Mouse (Mus musculus) urinary bladder, postnatal 36 days (tissue): ENCODE results near the gene Zmym6.
"Not testable (repeated sequence)": the region's sequence is repeated elsewhere in the genome, so short reads cannot be mapped to it uniquely, and the experiment has no call there.

Experiments
- DNase-seq, 2 experiments: peaks; one replicate each; pipeline ENCODE4 v3.0.0; 2022; ENCODE audit warnings: low spot score in 2 of 2, mixed read lengths in 1 of 2

Zmym6 gene

GRCm38 (mm10) chr4:127076875-127077548 is at the start of gene Zmym6:
Gene Zmym6, plus strand, starts transcription at chr4:127077383.
- DNase-seq, result peak; percentile 91 to 94

GRCm38 (mm10) chr4:127037158-127037557 is 40.0 kb upstream of the Zmym6 start:
- DNase-seq, result no peak

GRCm38 (mm10) chr4:127037908-127038827 is 39.0 kb upstream of the Zmym6 start:
- no peak for DNase-seq

DNA sequence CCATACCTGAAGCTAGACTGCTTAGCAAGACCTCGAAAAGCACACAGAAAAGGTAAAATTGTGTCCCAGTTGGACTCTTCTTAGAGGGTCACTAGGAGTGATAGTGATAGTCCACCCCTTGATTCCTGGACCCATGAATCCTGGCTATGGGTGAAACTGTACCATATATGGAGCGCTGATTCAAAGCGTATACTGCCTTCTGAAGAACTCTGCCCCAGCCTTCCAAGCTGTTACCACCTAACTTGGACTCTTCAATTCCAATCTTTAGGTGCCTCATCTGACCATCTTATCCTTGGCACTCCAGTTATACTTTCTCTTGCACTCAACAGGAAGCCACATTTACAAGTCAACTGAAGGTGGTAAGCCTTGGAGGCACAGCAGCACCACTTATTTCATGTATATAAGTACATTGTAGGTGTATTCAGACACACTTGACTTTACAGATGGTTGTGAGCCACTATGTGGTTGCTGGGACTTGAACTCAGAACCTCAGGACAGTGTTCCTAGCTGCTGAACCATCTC is 38.3 kb upstream of the Zmym6 start:
- no peak for DNase-seq

DNA sequence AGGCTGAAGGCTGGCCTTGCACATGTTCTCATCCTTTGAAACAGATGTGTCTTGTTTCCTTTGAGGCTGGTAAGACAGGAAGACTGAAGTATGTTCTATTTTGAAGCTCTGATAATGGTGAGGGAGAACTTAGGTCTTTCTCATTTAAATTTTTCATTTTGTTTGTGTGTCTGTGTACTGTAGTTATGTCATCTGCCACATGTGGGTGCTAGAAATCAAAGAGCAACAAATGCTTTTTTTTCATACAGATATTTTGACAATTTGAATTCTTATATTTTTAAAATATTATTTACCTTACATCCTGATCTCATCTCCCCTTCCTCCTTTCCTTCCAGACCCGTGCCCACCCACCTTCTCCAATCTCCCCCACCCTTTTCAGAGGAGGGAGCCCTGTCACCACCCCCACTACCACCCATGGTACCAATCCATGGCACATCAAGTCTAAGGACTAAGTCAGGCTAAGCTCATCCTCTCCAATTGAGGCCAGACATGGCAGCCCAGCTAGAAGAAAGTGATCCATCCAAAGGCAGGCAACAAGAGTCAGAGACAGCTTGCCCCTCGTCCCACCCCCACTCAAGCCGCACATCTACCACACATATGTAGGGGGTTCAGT is 37.2 kb upstream of the Zmym6 start:
- no peak for DNase-seq

DNA sequence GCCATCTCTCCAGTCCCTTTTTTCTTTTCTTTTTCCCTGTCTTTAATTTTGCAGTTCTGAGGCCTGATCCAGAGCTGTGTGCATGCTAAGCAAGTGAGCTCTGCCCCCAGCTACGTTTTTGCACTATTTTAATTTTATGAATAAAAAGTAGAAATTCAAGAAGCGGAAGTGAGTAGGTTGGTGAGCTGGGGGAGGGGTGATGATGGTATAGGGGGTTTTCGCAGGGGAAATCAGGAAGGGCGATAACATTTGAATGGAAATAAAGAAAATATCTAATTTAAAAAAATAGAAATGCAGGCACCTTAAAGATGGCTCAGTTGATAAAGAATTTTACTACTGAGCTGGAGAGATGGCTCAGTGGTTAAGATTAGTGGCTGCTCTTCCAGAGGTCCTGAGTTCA is 33.6 kb upstream of the Zmym6 start:
- no peak for DNase-seq

DNA sequence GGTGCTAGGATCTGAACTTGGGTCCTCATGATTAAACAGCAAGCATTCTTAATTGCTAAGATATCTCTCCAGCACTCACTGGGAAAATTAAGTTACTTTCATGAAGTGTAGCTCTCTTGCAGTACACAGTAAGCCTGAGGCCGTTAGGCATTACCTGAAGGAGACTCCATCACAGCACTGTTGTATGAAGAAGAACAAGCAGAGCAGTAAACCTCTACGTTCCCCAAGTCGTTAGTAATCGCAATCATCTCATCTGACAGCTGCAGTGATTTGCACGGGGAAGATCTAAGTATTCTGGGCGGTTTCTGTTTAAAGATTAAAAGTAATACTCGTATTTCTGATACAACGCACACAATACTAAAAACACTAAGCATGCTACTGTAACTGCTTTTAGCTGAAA is 26.1 kb upstream of the Zmym6 start:
- no peak for DNase-seq

- DNase-seq, result no peak
Measured at GRCm38 (mm10) chr4:127053071-127053470, 24.1 kb upstream of the Zmym6 start.

DNA sequence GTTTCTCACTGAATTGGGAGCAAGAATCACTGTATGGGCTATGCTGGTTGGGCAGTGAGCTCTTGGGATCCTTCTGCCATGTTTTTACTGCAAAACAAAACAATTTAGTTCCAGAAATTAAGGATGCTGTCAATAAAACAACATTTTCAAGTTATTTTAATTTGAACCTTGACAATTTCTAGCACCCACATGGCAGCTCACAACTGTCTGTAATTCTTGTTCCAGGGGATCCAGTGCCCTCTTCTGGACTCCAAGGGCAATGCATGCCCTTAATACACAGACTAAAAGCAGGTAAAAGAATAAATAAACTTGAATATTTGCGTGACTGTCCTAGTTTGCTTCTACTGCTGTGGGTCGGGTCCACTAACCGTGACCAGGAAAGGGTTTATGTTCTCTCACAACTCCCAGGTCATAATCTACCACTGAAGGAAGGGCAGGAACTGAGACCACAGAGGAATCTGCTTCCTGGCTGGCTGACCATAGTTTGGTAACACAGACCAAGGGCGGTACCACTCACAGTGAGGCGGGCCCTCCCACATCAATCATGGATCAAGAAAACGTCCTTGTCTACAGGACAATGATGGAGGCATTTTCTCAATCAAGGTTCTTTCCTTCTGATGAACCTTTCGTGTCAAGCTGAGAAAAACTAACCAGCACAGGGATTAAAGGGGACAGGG is 22.5 kb upstream of the Zmym6 start:
- no peak for DNase-seq

- DNase-seq, result peak; percentile 83 to 89
Measured at GRCm38 (mm10) chr4:127060585-127061290, 16.4 kb upstream of the Zmym6 start, which contains the start of gene Zmym1. Gene Zmym1, minus strand, starts transcription at chr4:127061152.

DNA sequence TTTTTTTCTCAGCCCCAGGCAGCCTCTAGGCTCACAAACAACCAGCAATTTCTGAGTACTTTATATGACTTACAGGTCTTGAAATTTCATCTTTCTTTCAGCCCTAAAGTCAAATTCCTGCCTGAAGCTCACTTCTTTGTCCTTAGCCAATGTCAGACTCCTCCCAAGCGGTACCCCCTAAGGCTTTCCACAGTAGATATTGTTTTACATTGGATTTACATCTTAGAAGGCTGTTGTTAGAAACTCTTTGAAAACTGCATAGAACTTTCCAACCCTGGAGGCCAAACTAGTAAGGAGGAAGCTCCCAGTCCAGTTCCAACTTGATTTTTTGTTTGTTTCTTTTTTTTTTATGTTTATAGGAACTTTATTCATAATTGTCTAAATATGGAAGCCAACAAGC is 13.1 kb upstream of the Zmym6 start:
- DNase-seq, result no peak

DNA sequence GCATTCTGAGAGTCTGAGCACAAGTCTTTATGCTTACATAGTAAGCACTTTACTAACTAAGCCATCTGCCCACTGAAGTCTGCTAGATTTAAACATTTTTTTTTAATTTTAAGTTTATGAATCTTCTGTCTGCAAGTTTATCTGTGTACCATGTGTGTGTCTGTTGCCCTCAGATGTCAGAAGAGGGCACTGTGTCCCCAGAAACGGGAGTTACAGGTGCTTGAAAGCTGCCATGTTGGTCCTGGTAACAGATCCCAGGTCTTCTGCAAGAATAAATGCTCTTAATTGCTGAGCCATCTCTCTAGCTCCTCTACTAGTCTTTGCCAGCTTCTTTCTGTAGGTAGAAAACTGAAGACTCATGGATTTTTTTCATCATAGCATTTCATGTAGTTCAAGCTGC is 2.3 kb upstream of the Zmym6 start:
- DNase-seq, result no peak

- DNase-seq, result no peak
Measured at GRCm38 (mm10) chr4:127080806-127081205, 3.6 kb downstream of the Zmym6 start.

DNA sequence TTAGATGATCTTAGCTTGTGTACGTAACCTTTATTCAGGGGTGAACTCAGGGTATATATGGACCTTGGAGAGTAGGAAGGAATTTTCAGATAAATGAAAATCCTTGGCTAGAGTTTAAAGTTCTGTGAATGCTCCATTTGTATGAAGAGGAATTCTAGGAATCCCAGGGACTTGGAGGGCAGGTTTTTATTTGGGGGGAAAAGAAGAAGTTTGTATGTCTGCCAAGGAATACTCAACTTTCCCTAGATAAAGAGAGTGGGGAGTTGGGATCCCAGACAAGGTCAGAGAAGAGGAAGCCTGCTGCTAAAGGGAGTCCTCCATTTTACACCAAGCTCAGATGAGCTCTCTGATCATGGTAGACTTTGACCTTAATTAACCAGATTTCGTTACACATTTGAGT is 5.9 kb downstream of the Zmym6 start:
- no peak for DNase-seq

GRCm38 (mm10) chr4:127085761-127086160 is 8.6 kb downstream of the Zmym6 start:
- no peak for DNase-seq

DNA sequence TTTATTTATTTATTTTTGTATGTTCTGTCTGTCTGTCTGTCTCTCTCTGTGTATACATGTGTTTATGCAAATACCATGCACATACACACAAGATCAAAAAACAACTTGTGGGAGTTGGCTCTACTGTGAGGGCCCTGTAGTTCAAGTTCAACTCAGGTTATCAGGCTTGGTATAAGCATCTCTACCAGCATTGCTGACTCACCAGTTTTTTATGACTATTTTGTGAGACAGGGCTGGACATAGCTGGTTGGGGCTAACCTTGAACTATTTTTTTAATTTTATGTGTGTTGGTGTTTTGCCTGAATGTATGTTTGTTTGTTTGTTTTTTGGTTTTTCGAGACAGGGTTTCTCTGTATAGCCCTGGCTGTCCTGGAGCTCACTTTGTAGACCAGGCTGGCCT is 14.0 kb downstream of the Zmym6 start:
- no peak for DNase-seq

DNA sequence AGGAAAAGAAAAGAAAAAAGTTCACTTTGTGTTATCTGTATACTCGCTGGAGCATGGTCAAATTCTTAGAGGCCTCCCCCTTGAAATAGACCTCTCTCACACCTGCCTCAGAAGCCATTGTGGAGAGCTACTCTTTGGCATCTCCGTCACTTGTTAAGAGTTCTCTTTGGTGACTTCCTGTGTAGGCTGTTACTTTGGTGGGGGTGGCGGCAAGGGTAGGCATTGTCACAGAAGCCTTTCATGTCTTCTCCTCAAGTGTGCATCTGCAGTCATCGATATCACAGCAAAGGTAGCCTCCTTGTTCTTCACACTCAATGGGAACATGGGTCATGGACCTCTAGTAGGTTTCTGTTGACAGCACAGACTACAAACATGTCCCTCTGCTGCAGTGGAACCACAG is 17.9 kb downstream of the Zmym6 start:
- DNase-seq, result no peak

- not testable (repeated sequence) for DNase-seq
Measured at GRCm38 (mm10) chr4:127099552-127099951, 22.4 kb downstream of the Zmym6 start.

DNA sequence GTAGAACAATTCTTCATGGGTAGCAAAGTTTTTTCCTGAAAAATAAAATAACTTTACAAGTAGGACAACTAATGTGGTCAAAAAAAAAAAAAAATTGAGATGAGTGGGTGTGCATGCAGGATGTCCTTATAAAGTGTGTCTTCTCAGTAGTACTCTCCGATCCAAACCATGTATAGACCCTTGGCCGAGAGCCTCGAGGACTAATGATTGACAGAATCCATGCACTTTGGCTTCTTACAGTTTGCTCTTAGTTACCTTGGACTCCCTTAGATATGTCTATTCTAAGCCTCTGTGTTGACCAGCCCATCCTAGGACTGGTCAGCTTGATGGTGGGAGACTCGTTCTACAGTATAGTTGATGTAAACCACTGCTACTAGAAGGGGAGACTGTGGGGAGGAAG is 30.4 kb downstream of the Zmym6 start:
- DNase-seq, result no peak

DNA sequence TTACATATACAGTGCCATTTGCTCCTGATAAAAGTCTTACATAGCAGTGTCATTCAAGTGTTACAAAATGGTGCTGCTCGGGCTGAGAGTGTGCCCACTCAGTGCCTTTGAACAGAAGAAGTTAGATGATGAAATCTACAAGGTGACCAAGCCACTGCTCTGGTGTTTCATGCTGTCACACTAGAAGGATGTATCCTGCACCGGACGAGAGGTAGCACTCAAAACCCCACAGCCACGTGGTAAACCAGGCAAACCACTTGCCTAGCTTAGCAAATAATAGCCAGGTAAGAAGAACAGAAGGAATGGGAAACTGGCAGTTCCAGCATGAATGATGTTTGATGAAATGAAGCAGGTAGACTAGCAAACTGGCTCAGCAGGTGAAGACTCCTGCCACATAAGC is 33.4 kb downstream of the Zmym6 start:
- DNase-seq, result no peak

- no peak for DNase-seq
Measured at GRCm38 (mm10) chr4:127123391-127123790, 46.2 kb downstream of the Zmym6 start, which contains the start of gene Tmem35b. Gene Tmem35b, plus strand, starts transcription at chr4:127123691.
